Mouse (Mus musculus) erythroblast, embryonic 14.5 days (primary cell): ENCODE results near the gene Syt3. TPM values are rescaled to one million over a fixed set of nuclear protein-coding genes. Genes with fewer than 3 reads are reported as not detected.

ENCODE experiments used
- H3K27me3 ChIP-seq: 2 replicates; pipeline ENCODE4 v1.6.1; 2012; ENCODE audit warnings: inconsistent platforms; ENCODE audit not compliant: control insufficient read depth
- H3K36me3 ChIP-seq: 2 replicates; pipeline ENCODE4 v1.6.1; 2012; ENCODE audit warnings: mild to moderate bottlenecking, inconsistent platforms; ENCODE audit not compliant: control insufficient read depth
- H3K4me1 ChIP-seq: 2 replicates; pipeline ENCODE4 v1.6.1; 2012; ENCODE audit warnings: inconsistent platforms; ENCODE audit not compliant: control insufficient read depth
- H3K4me3 ChIP-seq: replicated peaks from 2 replicates; pipeline ENCODE3; 2012; ENCODE audit warnings: moderate library complexity, mild to moderate bottlenecking, inconsistent platforms
- H3K9me3 ChIP-seq: 2 replicates; pipeline ENCODE4 v1.6.1; 2012; ENCODE audit warnings: low read length, inconsistent platforms, mixed read lengths; ENCODE audit not compliant: control insufficient read depth
- GATA1 ChIP-seq: IDR thresholded peaks from 2 replicates; pipeline ENCODE4 v1.6.1; 2012; ENCODE audit warnings: low read length, inconsistent platforms, mixed read lengths
- TAL1 ChIP-seq: IDR thresholded peaks from 3 replicates; pipeline ENCODE4 v1.6.1; 2012; ENCODE audit warnings: low read length, inconsistent platforms, mixed read lengths
- polyA plus RNA-seq: library from polyadenylated mRNA; stranded (reverse); fragments of >175 nt; gene quantifications from 2 replicates; pipeline ENCODE4 v1.2.3, GENCODE M21; 2012

Gene Syt3
- polyA plus RNA-seq, 1 experiment = not detected

- H3K9me3 ChIP-seq = peaks cover 2% of the 10 kb centered on the region; the same call in 1 of the 2 replicates
- H3K27me3 ChIP-seq = peaks cover 92% of the 10 kb centered on the region
Observed at GRCm38 (mm10) chr7:44439696-44440095, 55.8 kb downstream of the Syt3 start.

GRCm38 (mm10) chr7:44440479-44440878 is 56.6 kb downstream of the Syt3 start:
- peaks cover 92% of the 10 kb centered on the region for H3K27me3 ChIP-seq
- no peaks in the 10 kb centered on the region for H3K36me3 ChIP-seq
- peaks cover 31% of the 10 kb centered on the region for H3K4me1 ChIP-seq
- no peak for TF ChIP-seq TAL1
- no peak for TF ChIP-seq GATA1
- H3K4me3 ChIP-seq = no peak overlapping the region
- peaks cover 2% of the 10 kb centered on the region; the same call in 1 of the 2 replicates for H3K9me3 ChIP-seq

More at GRCm38 (mm10) chr7:44439696-44440095, 55.8 kb downstream of the Syt3 start:
- Histone ChIP-seq H3K4me3 (no peak overlapping the region), H3K4me1 (peaks cover 39% of the 10 kb centered on the region), H3K36me3 (no peaks in the 10 kb centered on the region)
- TF ChIP-seq GATA1 (no peak), TAL1 (no peak)

- peaks cover 92% of the 10 kb centered on the region for H3K27me3 ChIP-seq
- H3K4me1 ChIP-seq = peaks cover 24% of the 10 kb centered on the region
- H3K9me3 ChIP-seq = peaks cover 2% of the 10 kb centered on the region; the same call in 1 of the 2 replicates
- H3K36me3 ChIP-seq = no peaks in the 10 kb centered on the region
- TF ChIP-seq GATA1 (no peak), TAL1 (no peak)
- no peak overlapping the region for H3K4me3 ChIP-seq
Observed at GRCm38 (mm10) chr7:44441180-44441579, 57.3 kb downstream of the Syt3 start.

GRCm38 (mm10) chr7:44441648-44442109 is 57.8 kb downstream of the Syt3 start:
- H3K4me3 ChIP-seq = no peak overlapping the region
- TF ChIP-seq GATA1 (no peak), TAL1 (no peak)
- peaks cover 2% of the 10 kb centered on the region; the same call in 1 of the 2 replicates for H3K9me3 ChIP-seq
- H3K27me3 ChIP-seq = peaks cover 93% of the 10 kb centered on the region
- no peaks in the 10 kb centered on the region for H3K36me3 ChIP-seq
- peaks cover 19% of the 10 kb centered on the region for H3K4me1 ChIP-seq

- Histone ChIP-seq H3K9me3 (peaks cover 2% of the 10 kb centered on the region; the same call in 1 of the 2 replicates), H3K4me1 (peaks cover 15% of the 10 kb centered on the region), H3K27me3 (peaks cover 94% of the 10 kb centered on the region), H3K36me3 (no peaks in the 10 kb centered on the region), H3K4me3 (no peak overlapping the region)
- TF ChIP-seq TAL1 = no peak
- no peak for TF ChIP-seq GATA1
Observed at GRCm38 (mm10) chr7:44442407-44442821, 58.5 kb downstream of the Syt3 start.

GRCm38 (mm10) chr7:44443268-44444173 is 59.6 kb downstream of the Syt3 start:
- TF ChIP-seq TAL1 = no peak
- no peak for TF ChIP-seq GATA1
- H3K9me3 ChIP-seq = peaks cover 2% of the 10 kb centered on the region; the same call in 1 of the 2 replicates
- peaks cover 13% of the 10 kb centered on the region for H3K4me1 ChIP-seq
- H3K4me3 ChIP-seq = no peak overlapping the region
- H3K36me3 ChIP-seq = no peaks in the 10 kb centered on the region
- peaks cover 94% of the 10 kb centered on the region for H3K27me3 ChIP-seq

GRCm38 (mm10) chr7:44444886-44445527 is 61.1 kb downstream of the Syt3 start:
- peaks cover 2% of the 10 kb centered on the region; the same call in 1 of the 2 replicates for H3K9me3 ChIP-seq
- H3K27me3 ChIP-seq = peaks cover 97% of the 10 kb centered on the region
- H3K4me1 ChIP-seq = peaks cover 13% of the 10 kb centered on the region
- no peaks in the 10 kb centered on the region for H3K36me3 ChIP-seq
- no peak overlapping the region for H3K4me3 ChIP-seq
- TF ChIP-seq TAL1 (no peak), GATA1 (no peak)

GRCm38 (mm10) chr7:44445528-44445923 is 61.6 kb downstream of the Syt3 start:
- TF ChIP-seq TAL1 = no peak
- no peak for TF ChIP-seq GATA1
- peaks cover 2% of the 10 kb centered on the region; the same call in 1 of the 2 replicates for H3K9me3 ChIP-seq
- no peak overlapping the region for H3K4me3 ChIP-seq
- peaks cover 13% of the 10 kb centered on the region for H3K4me1 ChIP-seq
- H3K27me3 ChIP-seq = peaks cover 96% of the 10 kb centered on the region
- no peaks in the 10 kb centered on the region for H3K36me3 ChIP-seq
